Mouse (Mus musculus) lung, postnatal 0 days (tissue): ENCODE data around the gene Aldh3b1. TPM values are rescaled to one million over a fixed set of nuclear protein-coding genes. Genes with fewer than 3 reads are reported as not detected.

Experiments used
- ATAC-seq: fragments of 200-750 bp; cut with Nextera tagmentation; 2 replicates; pipeline ENCODE4 v1.8.0; 2017; ENCODE audit warnings: moderate library complexity
- DNase-seq: peaks from one replicate; pipeline ENCODE4 v3.0.0-alpha.2; 2016; ENCODE audit warnings: low spot score
- H3K27ac ChIP-seq: fragments of 300-500 bp; sonication (generic); 2 replicates; pipeline ENCODE4 v1.5.1; 2014; ENCODE audit warnings: antibody characterized with exemption, mild to moderate bottlenecking, low read length, mixed read lengths
- H3K27me3 ChIP-seq: fragments of 300-500 bp; sonication (generic); replicated peaks from 2 replicates; pipeline ENCODE4 v1.6.1; 2014; ENCODE audit warnings: low read length, mixed read lengths; ENCODE audit not compliant: insufficient read depth
- H3K36me3 ChIP-seq: fragments of 300-500 bp; sonication (generic); 2 replicates; pipeline ENCODE4 v1.6.1; 2014; ENCODE audit warnings: low read length, mixed read lengths; ENCODE audit not compliant: insufficient read depth
- H3K4me1 ChIP-seq: fragments of 300-500 bp; sonication (generic); 2 replicates; pipeline ENCODE4 v1.6.1; 2014; ENCODE audit warnings: antibody characterized with exemption, low read depth, low read length, mixed read lengths; ENCODE audit not compliant: insufficient read depth
- H3K4me2 ChIP-seq: fragments of 300-500 bp; sonication (generic); replicated peaks from 2 replicates; pipeline ENCODE4 v1.6.1; 2014; ENCODE audit warnings: low read depth, mild to moderate bottlenecking, low read length, moderate library complexity, mixed read lengths
- H3K4me3 ChIP-seq: fragments of 300-500 bp; sonication (generic); 2 replicates; pipeline ENCODE4 v1.5.1; 2014; ENCODE audit warnings: low read depth, low read length
- H3K9ac ChIP-seq: fragments of 300-500 bp; sonication (generic); replicated peaks from 2 replicates; pipeline ENCODE4 v1.6.1; 2014; ENCODE audit warnings: low read depth, mild to moderate bottlenecking
- H3K9me3 ChIP-seq: fragments of 300-500 bp; sonication (generic); 2 replicates; pipeline ENCODE4 v1.6.1; 2016; ENCODE audit warnings: low read length, mixed read lengths
- CTCF ChIP-seq: IDR thresholded peaks from 2 replicates; pipeline ENCODE4 v1.5.1; 2016; ENCODE audit warnings: antibody characterized with exemption, mild to moderate bottlenecking
- EP300 ChIP-seq: IDR thresholded peaks from 2 replicates; pipeline ENCODE4 v1.6.1; 2016; ENCODE audit warnings: antibody characterized with exemption, mild to moderate bottlenecking, control low read depth
- WGBS: fragments of 180-500 bp; shearing (Covaris S2); extraction: QIAGEN DNeasy Blood & Tissue Kit; methylation state at CpG from one replicate; pipeline ENCODE4 v1.1.7; 2014; 5-methylcytosine and 5-hydroxymethylcytosine counted together
- polyA plus RNA-seq: library from polyadenylated mRNA; unstranded; fragments of >200 nt; fragmentation: Nextera tagmentation; extraction: Ambion mirVana; gene quantifications from 2 replicates; pipeline ENCODE4 v1.2.1, GENCODE M21; 2015

The Aldh3b1 gene
- polyA plus RNA-seq, 1 experiment from 2014 or later = 33.2 TPM

DNA sequence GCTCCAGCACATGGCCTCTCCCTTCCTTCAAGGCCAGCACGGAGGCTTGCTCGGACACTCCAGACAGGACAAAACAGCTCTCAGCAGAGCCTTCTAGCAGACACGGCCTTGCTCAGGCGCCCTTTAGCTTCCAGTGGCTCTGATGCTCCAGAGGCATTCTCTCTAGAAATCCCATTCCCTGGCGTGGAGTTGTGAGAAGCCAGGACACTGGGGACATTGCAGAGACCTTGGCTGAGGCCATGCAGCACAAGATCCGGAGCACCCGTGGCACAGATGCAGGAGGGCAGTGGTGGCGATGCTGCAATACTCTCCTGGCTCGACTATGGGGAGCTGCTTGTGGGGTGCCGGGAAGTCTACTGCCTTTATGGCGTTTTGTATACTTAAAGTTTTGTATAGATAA is 12.9 kb downstream of the Aldh3b1 start:
- no peak for DNase-seq
- no peaks in the 10 kb centered on the region for H3K36me3 ChIP-seq
- H3K4me1 ChIP-seq = peaks cover 7% of the 10 kb centered on the region; the same call in 1 of the 2 replicates
- WGBS = 62% methylated on average over 11 of the region's 11 CpGs
- no peaks in the 10 kb centered on the region for H3K9me3 ChIP-seq
- TF ChIP-seq CTCF = no peak
- no peak for TF ChIP-seq EP300
- ATAC-seq = no peak
- H3K9ac ChIP-seq = no peak overlapping the region
- H3K4me2 ChIP-seq = no peak overlapping the region
- H3K27me3 ChIP-seq = no peaks in the 10 kb centered on the region
- no peak overlapping the region for H3K27ac ChIP-seq
- H3K4me3 ChIP-seq = no peak overlapping the region

DNA sequence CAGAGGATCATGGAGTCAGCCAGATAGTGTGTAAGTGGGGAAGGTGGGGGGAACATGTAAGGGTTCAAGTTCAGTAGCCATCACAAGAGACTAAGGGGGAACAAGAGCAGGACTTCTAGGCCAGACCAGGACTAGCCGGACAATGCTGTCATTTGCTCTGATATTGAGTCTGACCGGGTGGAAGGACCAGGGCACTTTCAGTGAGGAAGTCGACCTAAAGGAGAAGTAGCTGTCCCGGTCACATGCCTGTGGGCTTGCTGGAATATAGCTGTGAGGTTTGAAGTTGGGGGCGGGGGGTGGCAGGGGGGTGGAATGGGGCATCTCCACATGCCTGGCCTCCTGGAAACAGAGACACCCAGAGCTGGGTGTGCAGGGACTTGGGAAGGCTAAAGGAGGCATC is 15.1 kb downstream of the Aldh3b1 start:
- no peaks in the 10 kb centered on the region for H3K27me3 ChIP-seq
- H3K36me3 ChIP-seq = 0 out of 2 replicates have a peak, but pooled peaks cover 4% of the 10 kb centered on the region
- WGBS = 93% methylated on average over 5 of the region's 5 CpGs
- ATAC-seq (no peak), DNase-seq (no peak)
- H3K27ac ChIP-seq = no peak overlapping the region
- TF ChIP-seq CTCF = no peak
- no peak for TF ChIP-seq EP300
- H3K4me1 ChIP-seq = peaks cover 7% of the 10 kb centered on the region; the same call in 1 of the 2 replicates
- no peak overlapping the region for H3K9ac ChIP-seq
- H3K9me3 ChIP-seq = no peaks in the 10 kb centered on the region
- H3K4me3 ChIP-seq = no peak overlapping the region
- H3K4me2 ChIP-seq = no peak overlapping the region

DNA sequence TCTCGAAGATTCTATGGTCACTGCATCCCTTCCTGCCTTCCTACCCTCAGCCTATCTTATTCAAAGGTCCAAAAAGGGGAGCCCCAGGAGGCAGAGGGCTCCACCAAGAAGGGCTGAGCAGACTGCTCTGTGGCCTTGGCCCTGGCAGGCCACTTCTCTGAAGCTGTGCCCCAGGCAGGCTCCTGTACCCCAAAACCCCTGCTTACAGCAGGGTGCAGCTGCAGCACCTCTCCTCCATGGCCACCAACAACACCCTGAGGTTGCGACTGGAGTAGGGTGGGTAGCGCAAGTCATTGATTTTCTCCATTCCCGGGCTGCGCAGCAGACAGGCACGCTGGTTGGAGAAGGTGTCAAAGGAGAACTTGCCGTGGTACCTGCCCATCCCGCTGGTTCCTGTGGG is 15.9 kb downstream of the Aldh3b1 start:
- peaks cover 7% of the 10 kb centered on the region; the same call in 1 of the 2 replicates for H3K4me1 ChIP-seq
- DNase-seq (no peak), ATAC-seq (no peak)
- no peak overlapping the region for H3K9ac ChIP-seq
- H3K27ac ChIP-seq = peak overlapping the region; percentile 77; the same call in 1 of the 2 replicates
- H3K4me2 ChIP-seq = peak overlapping the region; percentile 77; the same call in 1 of the 2 replicates
- H3K9me3 ChIP-seq = no peaks in the 10 kb centered on the region
- H3K36me3 ChIP-seq = 0 out of 2 replicates have a peak, but pooled peaks cover 8% of the 10 kb centered on the region
- 83% methylated on average over 8 of the region's 8 CpGs for WGBS
- no peak for TF ChIP-seq EP300
- TF ChIP-seq CTCF = no peak
- no peaks in the 10 kb centered on the region for H3K27me3 ChIP-seq
- no peak overlapping the region for H3K4me3 ChIP-seq

DNA sequence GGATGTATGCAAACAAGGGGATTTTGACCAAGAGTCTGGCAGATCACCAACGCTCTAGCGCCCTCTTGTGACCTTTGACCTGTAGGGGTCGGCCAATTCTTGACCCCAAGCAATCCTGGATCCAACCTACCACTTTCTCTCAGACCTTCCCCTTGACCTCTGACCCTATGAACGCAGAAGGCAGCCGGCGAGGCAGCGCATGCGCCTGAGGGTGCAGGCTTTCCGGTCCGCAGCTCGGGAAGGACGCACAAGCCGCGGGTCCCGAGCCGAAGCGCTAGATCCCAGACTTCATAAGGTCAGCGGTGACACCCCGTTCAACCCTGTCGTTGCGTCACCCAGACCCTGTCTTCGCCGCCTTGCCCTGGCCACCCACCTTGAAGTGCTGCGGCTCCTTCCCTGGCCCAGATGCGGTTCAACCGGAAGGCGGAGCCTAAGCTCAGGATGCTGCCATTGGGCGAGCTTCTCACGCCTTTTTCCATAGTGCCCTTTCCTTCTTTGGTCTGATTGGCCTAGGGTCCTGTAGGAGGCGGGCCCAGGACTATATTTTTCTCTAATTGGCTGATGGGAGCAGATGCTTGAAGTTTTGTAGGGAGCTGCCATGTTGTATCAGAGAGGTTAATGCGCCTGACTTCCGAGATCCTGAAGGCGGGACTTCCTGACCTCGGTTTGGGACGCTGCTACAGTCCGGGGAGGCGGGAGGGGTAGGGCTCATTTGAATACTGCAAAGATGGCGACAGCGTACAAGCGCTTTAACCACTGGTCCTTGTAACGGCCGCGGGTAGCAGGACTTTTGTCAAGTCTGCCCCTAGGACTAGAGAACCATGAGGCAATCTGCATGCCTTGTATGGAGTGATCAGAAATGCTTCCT is 17.0 kb downstream of the Aldh3b1 start, which contains the start of gene Ndufs8:
TSS of gene Ndufs8 (minus strand) at position 438 of the 868 bp plus-strand sequence.
- Histone ChIP-seq H3K4me2 (peak within 1 kb of the TSS; percentile 77), H3K36me3 (0 out of 2 replicates have a peak, but pooled peaks cover 9% of the 10 kb centered on the region), H3K4me3 (peak within 1 kb of the TSS; percentile 59), H3K27me3 (no peaks in the 10 kb centered on the region), H3K9ac (peak within 1 kb of the TSS; percentile 43; the same call in 1 of the 2 replicates), H3K9me3 (no peaks in the 10 kb centered on the region), H3K27ac (peak within 1 kb of the TSS; percentile 77), H3K4me1 (peaks cover 9% of the 10 kb centered on the region)
- peak; percentile 100 for DNase-seq
- under 1% methylated on average over 43 of the region's 43 CpGs for WGBS
- 0 out of 2 replicates have a peak, but pooled peaks have one; percentile 30 for TF ChIP-seq EP300
- TF ChIP-seq CTCF = peak; percentile 43
- peak; percentile 97 for ATAC-seq

DNA sequence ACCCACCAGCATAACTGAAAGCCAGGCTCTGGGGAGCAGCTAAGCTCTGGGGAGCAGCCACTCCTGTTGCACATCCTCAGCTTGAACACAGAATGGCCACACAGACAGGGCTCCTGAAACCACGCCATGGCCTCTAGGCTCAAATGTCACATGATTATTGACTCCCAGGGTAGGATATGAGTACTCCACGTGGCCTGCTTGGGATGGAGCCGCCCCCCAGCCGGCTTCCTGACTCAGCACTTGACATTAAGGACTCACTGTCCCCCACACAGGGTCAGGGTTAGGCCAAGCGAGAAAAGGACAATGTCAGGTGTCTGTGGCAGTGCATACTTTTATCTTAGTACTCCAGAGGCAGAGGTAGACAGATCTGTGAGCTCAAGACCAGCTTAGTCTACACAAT is 19.4 kb downstream of the Aldh3b1 start:
- WGBS = 65% methylated on average over 5 of the region's 5 CpGs
- H3K9ac ChIP-seq = no peak overlapping the region
- DNase-seq (no peak), ATAC-seq (no peak)
- no peak overlapping the region for H3K4me3 ChIP-seq
- H3K27ac ChIP-seq = no peak overlapping the region
- H3K4me2 ChIP-seq = no peak overlapping the region
- no peaks in the 10 kb centered on the region for H3K27me3 ChIP-seq
- H3K9me3 ChIP-seq = no peaks in the 10 kb centered on the region
- 0 out of 2 replicates have a peak, but pooled peaks cover 9% of the 10 kb centered on the region for H3K36me3 ChIP-seq
- peaks cover 18% of the 10 kb centered on the region for H3K4me1 ChIP-seq
- TF ChIP-seq EP300 (no peak), CTCF (no peak)

DNA sequence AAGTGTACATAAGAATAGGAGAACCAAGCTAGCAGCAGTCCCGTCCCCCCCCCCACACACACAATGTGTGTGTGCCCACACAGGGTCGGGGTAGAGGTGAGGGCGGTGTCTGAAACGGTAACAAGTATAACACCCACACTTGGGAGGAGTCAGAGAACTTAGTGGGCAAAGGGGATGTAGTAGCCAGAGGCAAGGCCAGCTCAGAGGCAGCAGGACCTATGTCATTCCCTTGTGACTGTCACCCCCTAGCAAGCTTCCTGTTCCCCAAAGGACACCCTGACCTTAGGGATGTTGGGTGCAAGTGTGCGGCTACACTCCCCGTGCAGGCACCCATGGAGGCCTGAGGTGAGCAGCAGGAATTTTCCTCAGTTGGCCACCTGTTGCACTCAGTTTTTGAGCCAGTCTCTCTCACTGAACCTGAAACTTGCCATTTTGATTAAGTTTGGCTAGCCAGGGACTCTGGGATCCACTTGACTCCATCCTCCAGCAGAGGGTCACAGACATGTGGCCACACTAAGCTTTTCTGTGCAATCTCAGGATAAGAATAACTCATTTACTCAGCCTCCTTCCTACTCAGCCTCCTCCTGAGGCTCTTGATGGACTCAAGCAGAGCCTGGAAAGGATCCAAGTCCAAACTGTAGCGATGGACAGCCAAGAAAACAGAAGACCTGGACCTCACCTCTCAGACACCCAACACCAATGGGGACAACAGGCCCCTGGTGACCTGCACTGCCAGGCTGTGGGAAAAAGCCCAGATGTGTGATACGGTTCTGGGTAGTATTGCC is 21.5 kb downstream of the Aldh3b1 start:
- Histone ChIP-seq H3K36me3 (peaks cover 10% of the 10 kb centered on the region; the same call in 1 of the 2 replicates), H3K27me3 (no peaks in the 10 kb centered on the region), H3K9ac (no peak overlapping the region), H3K9me3 (no peaks in the 10 kb centered on the region), H3K27ac (no peak overlapping the region), H3K4me1 (peaks cover 15% of the 10 kb centered on the region), H3K4me3 (0 out of 2 replicates have a peak overlapping the region, but pooled peaks have one; percentile 63), H3K4me2 (peak overlapping the region; percentile 86; the same call in 1 of the 2 replicates)
- ATAC-seq = no peak
- DNase-seq = peak; percentile 35
- 74% methylated on average over 8 of the region's 8 CpGs for WGBS
- TF ChIP-seq EP300 = no peak
